Mouse (Mus musculus) neural tube, embryonic 11.5 days (tissue): Measurements from ENCODE around the gene Herc2. TPM values are rescaled to one million over a fixed set of nuclear protein-coding genes. Genes with fewer than 3 reads are reported as not detected.

Experiments
- ATAC-seq: fragments of 200-750 bp; cut with Nextera tagmentation; 2 replicates; pipeline ENCODE4 v1.8.0; 2017; ENCODE audit warnings: moderate number of reproducible peaks, mild to moderate bottlenecking, moderate TSS enrichment, moderate library complexity; ENCODE audit not compliant: insufficient read depth, low FRiP score, low TSS enrichment
- DNase-seq: peaks from one replicate; pipeline ENCODE4 v3.0.0-alpha.2; 2015; ENCODE audit warnings: low spot score
- H3K27ac ChIP-seq: fragments of 300-500 bp; sonication (generic); 2 replicates; pipeline ENCODE4 v1.5.1; 2014; ENCODE audit warnings: low read depth, mild to moderate bottlenecking, low read length
- H3K27me3 ChIP-seq: fragments of 300-500 bp; sonication (generic); 2 replicates; pipeline ENCODE4 v1.6.1; 2014; ENCODE audit warnings: mild to moderate bottlenecking, low read length, mixed read lengths; ENCODE audit not compliant: control insufficient read depth, insufficient read depth
- H3K36me3 ChIP-seq: fragments of 300-500 bp; sonication (generic); 2 replicates; pipeline ENCODE4 v1.6.1; 2014; ENCODE audit warnings: mild to moderate bottlenecking, low read length, moderate library complexity, mixed read lengths; ENCODE audit not compliant: control insufficient read depth, insufficient read depth
- H3K4me1 ChIP-seq: fragments of 300-500 bp; sonication (generic); 2 replicates; pipeline ENCODE4 v1.6.1; 2014; ENCODE audit warnings: low read length, mixed read lengths; ENCODE audit not compliant: control insufficient read depth, insufficient read depth
- H3K4me2 ChIP-seq: fragments of 300-500 bp; sonication (generic); 2 replicates; pipeline ENCODE4 v1.6.1; 2014; ENCODE audit warnings: low read depth, mild to moderate bottlenecking, moderate library complexity
- H3K4me3 ChIP-seq: fragments of 300-500 bp; sonication (generic); 2 replicates; pipeline ENCODE4 v1.5.1; 2014; ENCODE audit warnings: low read depth, low read length
- H3K9ac ChIP-seq: fragments of 300-500 bp; sonication (generic); 2 replicates; pipeline ENCODE4 v1.6.1; 2014; ENCODE audit warnings: mild to moderate bottlenecking, low read length
- H3K9me3 ChIP-seq: fragments of 300-500 bp; sonication (generic); 2 replicates; pipeline ENCODE4 v1.6.1; 2016; ENCODE audit warnings: low read length; ENCODE audit not compliant: control insufficient read depth
- WGBS: fragments of 180-500 bp; shearing (Covaris S2); extraction: QIAGEN DNeasy Blood & Tissue Kit; methylation state at CpG from one replicate; pipeline ENCODE4 v1.1.7; 2014; 5-methylcytosine and 5-hydroxymethylcytosine counted together
- polyA plus RNA-seq: library from polyadenylated mRNA; unstranded; fragments of >200 nt; fragmentation: Nextera tagmentation; extraction: Ambion mirVana; gene quantifications from 2 replicates; pipeline ENCODE4 v1.2.1, GENCODE M21; 2014

The Herc2 gene
- polyA plus RNA-seq, 1 experiment from 2014 or later, result 31.3 TPM

- no peaks in the 10 kb centered on the region for H3K9me3 ChIP-seq
- no peak within 1 kb of the TSS for H3K9ac ChIP-seq
- H3K27ac ChIP-seq, result no peak within 1 kb of the TSS
- no peaks in the 10 kb centered on the region for H3K4me1 ChIP-seq
- no peak for DNase-seq
- H3K4me3 ChIP-seq, result no peak within 1 kb of the TSS
- 40% methylated on average over 3 of the region's 3 CpGs for WGBS
- H3K36me3 ChIP-seq, result no peaks in the 10 kb centered on the region
- no peak within 1 kb of the TSS for H3K4me2 ChIP-seq
- no peak for ATAC-seq
- H3K27me3 ChIP-seq, result no peaks in the 10 kb centered on the region
Measured at GRCm38 (mm10) chr7:56239543-56239942, 189.5 kb downstream of the Herc2 start, which contains the start of gene Oca2. Gene Oca2, plus strand, starts transcription at chr7:56239760.

- H3K27me3 ChIP-seq, result no peaks in the 10 kb centered on the region
- no peaks in the 10 kb centered on the region for H3K9me3 ChIP-seq
- H3K36me3 ChIP-seq, result no peaks in the 10 kb centered on the region
- H3K4me1 ChIP-seq, result no peaks in the 10 kb centered on the region
- no peak overlapping the region for H3K9ac ChIP-seq
- no peak for ATAC-seq
- H3K4me2 ChIP-seq, result no peak overlapping the region
- 91% methylated on average over 10 of the region's 10 CpGs for WGBS
- H3K4me3 ChIP-seq, result no peak overlapping the region
- H3K27ac ChIP-seq, result no peak overlapping the region
- no peak for DNase-seq
Measured at GRCm38 (mm10) chr7:56254568-56254967, 204.6 kb downstream of the Herc2 start.

- no peaks in the 10 kb centered on the region for H3K4me1 ChIP-seq
- no peak overlapping the region for H3K9ac ChIP-seq
- no peak overlapping the region for H3K27ac ChIP-seq
- WGBS, result 81% methylated on average over 3 of the region's 3 CpGs
- no peak overlapping the region for H3K4me3 ChIP-seq
- H3K4me2 ChIP-seq, result no peak overlapping the region
- H3K27me3 ChIP-seq, result no peaks in the 10 kb centered on the region
- H3K36me3 ChIP-seq, result no peaks in the 10 kb centered on the region
- no peaks in the 10 kb centered on the region for H3K9me3 ChIP-seq
- DNase-seq, result no peak
- no peak for ATAC-seq
Measured at GRCm38 (mm10) chr7:56257875-56258441, 208.0 kb downstream of the Herc2 start.

DNA sequence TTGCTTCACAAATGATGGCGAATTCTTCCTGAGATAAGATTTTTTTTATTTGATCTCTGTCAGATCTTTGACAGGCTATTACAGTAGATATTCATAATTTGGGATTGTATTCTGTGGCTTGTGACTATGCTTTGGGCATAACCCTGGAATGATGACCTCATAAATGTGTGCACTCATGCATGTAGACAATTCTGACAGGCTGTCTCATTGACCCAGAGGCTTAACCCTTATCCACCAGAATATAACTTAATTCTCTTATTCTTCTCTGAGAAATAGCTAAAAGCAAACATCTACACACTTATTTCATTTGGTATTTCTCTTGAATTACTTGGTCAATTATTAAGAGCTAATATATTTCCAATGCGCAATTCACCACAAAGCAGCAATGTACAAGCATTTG lies 227.5 kb downstream of the Herc2 start:
- no peak for DNase-seq
- Histone ChIP-seq H3K4me2 (no peak overlapping the region), H3K4me3 (no peak overlapping the region), H3K9ac (no peak overlapping the region), H3K27me3 (no peaks in the 10 kb centered on the region), H3K27ac (no peak overlapping the region), H3K4me1 (no peaks in the 10 kb centered on the region), H3K36me3 (no peaks in the 10 kb centered on the region), H3K9me3 (no peaks in the 10 kb centered on the region)
- ATAC-seq, result no peak
- 89% methylated on average over 2 of the region's 2 CpGs for WGBS

Other genes with a start within 250 kb of the Herc2 start
- gene Cyfip1, start 208.5 kb upstream of the Herc2 start, polyA plus RNA-seq, result 87.9 and 90.7 TPM in 2 replicates
- gene Nipa2, start 87.7 kb upstream of the Herc2 start, polyA plus RNA-seq, result 51.9 and 53.0 TPM in 2 replicates
- gene Nipa1, start 30.2 kb upstream of the Herc2 start, polyA plus RNA-seq, result 10.5 and 11.0 TPM in 2 replicates
- gene Oca2, start 189.6 kb downstream of the Herc2 start, polyA plus RNA-seq, result 0.09 TPM in 2 replicates